Mouse (Mus musculus): ENCODE results near the gene Peak1.

GRCm38 (mm10) chr9:56158077-56158476, 259.8 kb downstream of the Peak1 start:
- TF ChIP-seq MAX (IDR thresholded peaks at IDR 0.05; ENCODE audit: low read length) (no peak), POLR2A (IDR thresholded peaks at IDR 0.05; ENCODE audit: control insufficient read depth in 1 of 2, insufficient read depth in 1 of 2, low read depth in 1 of 2, low read length in 2 of 2, poor library complexity in 1 of 2) (no peak), CTCF (IDR thresholded peaks at IDR 0.05 in 2 of 3, conservative IDR thresholded peaks at IDR 0.05 in 1 of 3; ENCODE audit: control insufficient read depth in 1 of 3, insufficient read depth in 1 of 3, low read depth in 2 of 3, low read length in 3 of 3, poor library complexity in 1 of 3, severe bottlenecking in 1 of 3) (no peak), GATA1 (IDR thresholded peaks at IDR 0.05; ENCODE audit: low read depth, low read length) (no peak), SMC3 (IDR thresholded peaks at IDR 0.05; ENCODE audit: low read depth, low read length) (no peak), TCF12 (IDR thresholded peaks at IDR 0.05; ENCODE audit: low read depth, low read length) (no peak), SIN3A (IDR thresholded peaks at IDR 0.05; ENCODE audit: low read length) (no peak), EP300 (IDR thresholded peaks at IDR 0.05; ENCODE audit: low read depth in 1 of 2, low read length in 2 of 2) (no peak), E2F4 (IDR thresholded peaks at IDR 0.05; ENCODE audit: borderline replicate concordance, low read depth, low read length) (no peak)

Data from MEL (cell line).